Mouse (Mus musculus) cerebellum, adult 9-10 months (tissue): ENCODE results near the gene Traf7.
A peak's percentile ranks its signal among the peaks of the same experiment; 100 is the strongest.

Experiments
- DNase-seq: peaks from one replicate; pipeline ENCODE4 v3.0.0; 2022

Traf7 gene

GRCm38 (mm10) chr17:24476022-24476776 lies 51.5 kb downstream of the Traf7 start:
- DNase-seq: peak; percentile 58

DNA sequence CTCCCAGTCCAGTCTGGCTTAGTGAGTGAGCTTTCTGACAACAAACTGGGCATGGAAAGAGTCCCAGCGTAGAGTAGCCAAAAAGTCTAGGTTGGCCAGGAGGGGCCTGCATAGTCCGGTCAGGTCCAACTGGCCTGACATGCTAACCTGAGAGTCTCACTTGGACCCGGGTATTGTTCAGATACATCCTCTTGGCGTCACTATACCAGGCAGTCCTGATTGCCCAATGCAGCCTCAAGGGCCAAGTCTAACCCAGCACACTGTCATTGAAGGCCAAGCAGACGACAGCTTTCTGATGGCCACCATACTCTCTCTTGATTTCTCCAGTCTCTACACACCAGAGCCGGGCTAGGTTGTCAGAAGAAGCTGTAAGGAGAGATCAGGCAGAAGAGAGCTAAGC lies 52.2 kb downstream of the Traf7 start:
- DNase-seq: no peak

DNA sequence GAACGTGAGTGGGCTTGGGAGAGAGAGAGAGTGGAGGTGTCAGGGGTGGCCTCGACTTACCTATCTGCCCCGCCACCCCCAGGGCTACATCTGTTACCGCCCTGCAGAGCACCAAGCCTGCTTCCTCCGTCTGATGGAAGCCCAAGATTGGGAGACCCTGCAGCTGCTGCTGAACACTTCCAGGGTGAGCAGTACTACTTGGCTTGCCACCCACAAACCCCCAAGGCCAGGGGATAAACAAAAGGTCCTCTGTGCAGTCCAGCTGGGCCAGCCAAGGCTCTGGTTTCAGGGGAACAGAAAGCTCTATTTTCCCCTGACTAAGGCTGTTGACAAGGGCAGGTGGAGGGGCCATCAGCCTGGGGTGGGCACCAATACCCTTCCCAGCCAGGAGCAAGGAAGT lies 53.2 kb downstream of the Traf7 start:
- DNase-seq: no peak

DNA sequence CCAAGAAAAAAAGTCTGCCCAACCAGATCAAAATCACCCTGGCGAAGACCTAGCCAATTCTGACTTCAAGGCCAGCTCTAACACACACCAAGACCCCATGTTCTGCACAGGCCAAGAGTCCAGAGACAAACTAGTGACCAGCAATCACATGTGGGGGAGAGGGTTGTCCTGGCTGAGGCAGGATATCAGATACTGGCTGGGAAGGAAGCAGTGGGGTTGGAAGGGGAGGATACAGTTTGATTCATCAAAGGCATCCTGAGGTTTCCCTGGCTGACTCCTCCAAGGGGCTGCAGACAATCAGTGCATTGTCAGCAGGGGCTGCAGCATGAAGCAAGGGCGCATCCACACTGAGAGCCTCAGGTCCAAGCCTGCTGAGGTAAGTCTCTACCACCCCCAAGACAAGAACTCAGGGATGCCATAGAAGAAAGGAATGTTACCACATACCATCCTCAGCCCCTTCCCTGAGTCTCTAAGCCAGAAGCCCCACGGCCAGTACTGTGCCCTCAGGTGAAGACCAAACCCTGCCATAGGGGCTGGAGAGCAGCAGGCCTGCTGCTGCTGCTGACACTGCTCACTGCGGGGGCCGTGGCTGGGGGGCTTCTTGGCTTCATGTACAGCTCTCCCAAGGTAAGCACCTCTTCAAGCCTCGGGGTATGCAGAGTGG lies 54.0 kb downstream of the Traf7 start, which contains the start of gene Bricd5:
Bricd5 (plus strand) TSS at position 273 of the 664 bp plus-strand sequence.
- no peak for DNase-seq

- DNase-seq: peak; percentile 79
Observed at GRCm38 (mm10) chr17:24472512-24472911, 55.2 kb downstream of the Traf7 start.

- peak; percentile 54 for DNase-seq
Observed at GRCm38 (mm10) chr17:24470701-24471527, 56.8 kb downstream of the Traf7 start.

DNA sequence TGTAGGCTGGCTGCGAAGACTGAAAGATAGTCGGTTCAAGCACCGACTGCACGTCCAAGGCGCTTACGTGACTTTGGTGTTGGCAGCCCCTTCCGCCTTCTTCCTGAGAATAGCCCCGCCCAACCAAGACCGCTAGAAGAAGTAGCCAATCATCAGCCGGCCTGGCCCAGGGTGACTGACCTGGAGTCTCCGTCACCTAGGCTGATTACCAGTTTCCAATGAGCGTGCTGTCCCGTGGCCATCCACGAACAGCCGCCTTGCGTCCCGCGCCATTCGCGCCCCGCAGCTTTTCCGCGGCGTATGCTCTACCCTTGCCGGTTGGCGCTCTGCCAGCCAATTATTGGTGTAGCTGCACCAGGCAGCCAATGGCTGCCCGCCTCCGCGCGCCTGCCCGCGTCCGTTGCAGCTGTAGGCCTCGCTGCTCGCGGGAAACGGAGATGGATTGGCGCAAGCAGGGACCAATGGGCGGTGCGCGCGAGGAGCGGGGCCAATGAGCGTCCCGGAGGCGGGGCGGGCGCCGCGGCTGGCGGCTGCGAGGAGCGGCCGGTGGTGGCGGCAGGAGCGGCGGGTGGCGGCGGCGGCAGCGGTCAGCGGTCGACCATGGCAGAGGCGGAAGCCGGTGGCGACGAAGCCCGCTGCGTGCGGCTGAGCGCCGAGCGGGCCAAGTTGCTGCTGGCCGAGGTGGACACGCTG lies 57.7 kb downstream of the Traf7 start, which contains the start of the genes E4f1 and Pgp:
E4f1 (minus strand) TSS at position 404 of the 693 bp plus-strand sequence.
Pgp (plus strand) TSS at position 483 of the 693 bp plus-strand sequence.
- DNase-seq: peak; percentile 99

GRCm38 (mm10) chr17:24469336-24469909 lies 58.3 kb downstream of the Traf7 start:
- no peak for DNase-seq

DNA sequence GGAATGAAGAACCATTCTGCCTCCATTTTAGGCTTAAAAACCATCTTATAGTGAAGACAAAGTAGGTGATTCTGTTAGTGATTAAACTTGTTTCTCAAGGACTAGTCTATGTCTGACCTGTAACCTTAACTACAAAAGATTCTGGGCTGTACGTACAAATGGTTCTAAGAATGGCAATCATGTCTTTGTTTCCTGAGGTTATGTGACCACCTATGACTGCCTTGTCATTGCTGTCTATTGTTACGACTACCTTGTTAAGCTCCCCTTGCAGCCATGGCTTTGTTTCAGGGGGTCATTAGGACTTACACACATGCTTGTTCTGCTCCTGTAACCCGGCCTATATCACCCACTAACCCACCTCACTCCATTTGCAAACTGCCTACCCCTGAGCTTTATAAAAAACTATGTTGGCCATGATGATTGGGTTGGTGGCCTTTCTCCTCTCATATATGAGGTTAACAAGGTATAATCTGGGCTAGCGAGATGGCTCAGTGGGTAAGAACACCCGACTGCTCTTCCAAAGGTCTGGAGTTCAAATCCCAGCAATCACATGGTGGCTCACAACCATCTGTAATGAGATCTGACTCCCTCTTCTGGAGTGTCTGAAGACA lies 59.0 kb downstream of the Traf7 start:
- DNase-seq: peak; percentile 63

DNA sequence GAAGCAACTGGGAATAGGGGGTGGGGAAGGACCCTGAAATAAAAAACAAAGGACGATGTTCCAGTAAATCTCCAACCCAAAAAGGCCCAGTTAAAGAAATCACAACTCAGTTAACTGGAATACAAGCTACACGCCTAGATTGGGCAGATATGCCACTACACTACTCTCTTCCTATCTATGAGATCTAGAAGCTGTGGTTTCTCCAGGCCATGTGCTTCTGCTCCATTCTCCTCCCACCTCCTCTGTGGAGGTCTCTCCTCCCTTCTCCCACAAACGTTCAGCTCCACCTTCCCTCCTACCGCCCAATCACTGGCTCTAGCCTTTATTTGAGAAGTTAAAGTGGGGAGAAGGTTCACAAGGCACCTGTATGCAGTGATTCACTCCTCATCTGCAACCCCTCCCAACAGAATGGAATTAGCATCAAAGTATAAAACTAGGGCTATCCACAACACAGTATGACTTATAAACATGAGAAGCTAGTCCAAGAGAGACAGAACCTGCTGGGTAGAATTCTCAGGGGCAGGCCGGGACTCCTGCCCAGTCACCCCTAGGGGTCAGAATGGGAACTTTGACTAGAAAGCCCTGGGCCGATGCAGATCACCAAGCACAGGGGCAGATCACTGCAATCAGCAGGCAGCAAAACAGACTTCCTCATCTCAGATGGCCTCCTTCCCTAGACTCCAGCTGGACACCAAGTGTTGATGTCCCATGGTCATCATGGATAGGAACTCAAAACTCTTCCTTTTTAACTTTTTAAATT lies 64.2 kb downstream of the Traf7 start:
- DNase-seq: no peak

DNA sequence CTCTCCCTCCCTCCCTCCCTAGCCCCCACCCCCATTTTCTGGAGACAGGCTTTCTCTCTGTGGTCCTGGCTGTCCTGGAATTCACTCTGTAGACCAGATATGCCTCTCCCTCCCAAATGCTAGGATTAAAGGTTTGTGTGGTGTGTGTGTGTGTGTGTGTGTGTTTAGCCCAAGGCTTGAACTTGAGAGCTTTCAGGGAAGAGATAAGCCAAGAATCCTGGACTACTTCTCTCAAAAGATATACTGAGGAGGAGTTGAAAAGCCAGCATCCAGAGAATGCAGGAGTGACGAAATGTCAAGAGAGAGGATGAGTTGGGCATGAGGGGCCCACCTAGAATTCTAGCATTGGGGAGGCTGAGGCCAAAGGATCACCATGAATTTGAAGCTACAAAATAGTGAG lies 64.8 kb downstream of the Traf7 start:
- no peak for DNase-seq

- DNase-seq: no peak
Observed at GRCm38 (mm10) chr17:24461580-24461979, 66.2 kb downstream of the Traf7 start.
